Mouse (Mus musculus) kidney, postnatal 0 days (tissue): Measurements from ENCODE around the gene Atp2b1. TPM values are rescaled to one million over a fixed set of nuclear protein-coding genes. Genes with fewer than 3 reads are reported as not detected.

Experiments
- ATAC-seq: fragments of 200-750 bp; cut with Nextera tagmentation; replicated peaks from 2 replicates; pipeline ENCODE4 v1.8.0; 2017; ENCODE audit warnings: low read depth, moderate number of reproducible peaks, moderate TSS enrichment, moderate library complexity; ENCODE audit not compliant: low FRiP score
- DNase-seq: peaks from one replicate; pipeline ENCODE4 v3.0.0-alpha.2; 2016; ENCODE audit warnings: low spot score
- H3K27ac ChIP-seq: fragments of 300-500 bp; sonication (generic); 2 replicates; pipeline ENCODE4 v1.5.1; 2014; ENCODE audit warnings: mild to moderate bottlenecking
- H3K27me3 ChIP-seq: fragments of 300-500 bp; sonication (generic); 2 replicates; pipeline ENCODE4 v1.6.1; 2014; ENCODE audit warnings: low read length, mixed read lengths; ENCODE audit not compliant: insufficient read depth
- H3K36me3 ChIP-seq: fragments of 300-500 bp; sonication (generic); 2 replicates; pipeline ENCODE4 v1.6.1; 2014; ENCODE audit warnings: low read length, mixed read lengths; ENCODE audit not compliant: insufficient read depth
- H3K4me1 ChIP-seq: fragments of 300-500 bp; sonication (generic); replicated peaks from 2 replicates; pipeline ENCODE4 v1.6.1; 2014; ENCODE audit warnings: antibody characterized with exemption, low read length, mixed read lengths; ENCODE audit not compliant: insufficient read depth
- H3K4me2 ChIP-seq: fragments of 300-500 bp; sonication (generic); 2 replicates; pipeline ENCODE4 v1.6.1; 2014; ENCODE audit warnings: mild to moderate bottlenecking, low read length, moderate library complexity, mixed read lengths
- H3K4me3 ChIP-seq: fragments of 300-500 bp; sonication (generic); replicated peaks from 2 replicates; pipeline ENCODE4 v1.5.1; 2014; ENCODE audit warnings: low read depth, low read length
- H3K9ac ChIP-seq: fragments of 300-500 bp; sonication (generic); 2 replicates; pipeline ENCODE4 v1.6.1; 2014; ENCODE audit warnings: low read depth, low read length
- H3K9me3 ChIP-seq: fragments of 300-500 bp; sonication (generic); replicated peaks from 2 replicates; pipeline ENCODE4 v1.6.1; 2016; ENCODE audit warnings: low read length, inconsistent platforms, mixed read lengths
- CTCF ChIP-seq: IDR thresholded peaks from 2 replicates; pipeline ENCODE4 v1.5.1; 2016; ENCODE audit warnings: antibody characterized with exemption, low read depth, mild to moderate bottlenecking, moderate library complexity
- WGBS: fragments of 180-500 bp; shearing (Covaris S2); extraction: QIAGEN DNeasy Blood & Tissue Kit; methylation state at CpG from one replicate; pipeline ENCODE4 v1.1.7; 2014; 5-methylcytosine and 5-hydroxymethylcytosine counted together
- polyA plus RNA-seq: library from polyadenylated mRNA; unstranded; fragments of >200 nt; fragmentation: Nextera tagmentation; extraction: Ambion mirVana; gene quantifications from 2 replicates; pipeline ENCODE4 v1.2.1, GENCODE M21; 2015

Gene Atp2b1
- polyA plus RNA-seq, 1 experiment from 2014 or later, result 167 TPM

DNA sequence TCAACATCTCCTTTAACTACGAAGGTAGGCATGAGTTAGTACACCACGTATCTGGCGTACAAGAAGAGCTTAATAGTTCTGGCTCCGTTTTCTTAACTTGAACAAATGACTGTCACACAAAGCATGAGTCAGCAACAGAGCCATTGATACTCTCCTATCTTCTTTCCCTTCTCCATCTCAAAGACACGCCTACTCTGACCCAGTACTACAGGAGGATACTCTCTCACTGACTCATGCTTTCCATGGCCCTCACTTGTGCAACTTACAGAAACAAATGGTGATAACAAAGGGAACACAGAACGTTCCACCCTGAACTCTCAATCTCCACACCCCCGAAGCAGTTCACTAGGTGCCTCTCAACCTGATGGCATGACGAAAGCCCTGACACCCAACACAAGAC lies 34.1 kb upstream of the Atp2b1 start:
- Histone ChIP-seq H3K27ac (no peak overlapping the region), H3K27me3 (no peaks in the 10 kb centered on the region), H3K36me3 (no peaks in the 10 kb centered on the region), H3K9ac (no peak overlapping the region), H3K4me2 (no peak overlapping the region), H3K4me3 (no peak overlapping the region), H3K9me3 (no peaks in the 10 kb centered on the region), H3K4me1 (no peaks in the 10 kb centered on the region)
- ATAC-seq (no peak), DNase-seq (no peak)
- 85% methylated on average over 8 of the region's 8 CpGs for WGBS
- no peak for TF ChIP-seq CTCF

DNA sequence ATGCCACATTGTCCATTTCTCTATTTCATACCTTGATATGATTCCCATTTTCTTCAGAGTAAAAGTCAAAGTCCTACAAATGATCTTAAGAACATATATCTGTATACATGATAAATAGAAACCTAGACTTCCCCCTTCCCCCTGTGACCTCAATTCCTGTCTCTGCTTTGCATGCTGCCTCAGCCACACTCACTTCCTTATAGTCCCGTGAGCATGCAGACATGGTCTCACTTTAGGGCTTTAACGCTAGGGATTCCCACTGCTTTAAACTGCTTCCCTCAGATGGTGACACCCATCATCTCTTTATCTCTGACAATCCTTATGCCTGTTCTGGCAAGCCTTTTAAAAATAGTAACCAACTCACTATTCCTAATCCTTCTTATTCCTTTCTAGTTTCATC lies 33.5 kb upstream of the Atp2b1 start:
- Histone ChIP-seq H3K9me3 (no peaks in the 10 kb centered on the region), H3K27ac (no peak overlapping the region), H3K9ac (no peak overlapping the region), H3K36me3 (no peaks in the 10 kb centered on the region), H3K4me1 (no peaks in the 10 kb centered on the region), H3K4me3 (no peak overlapping the region), H3K4me2 (no peak overlapping the region), H3K27me3 (no peaks in the 10 kb centered on the region)
- DNase-seq (no peak), ATAC-seq (no peak)
- WGBS, result 73% methylated on average over 2 of the region's 2 CpGs
- no peak for TF ChIP-seq CTCF

DNA sequence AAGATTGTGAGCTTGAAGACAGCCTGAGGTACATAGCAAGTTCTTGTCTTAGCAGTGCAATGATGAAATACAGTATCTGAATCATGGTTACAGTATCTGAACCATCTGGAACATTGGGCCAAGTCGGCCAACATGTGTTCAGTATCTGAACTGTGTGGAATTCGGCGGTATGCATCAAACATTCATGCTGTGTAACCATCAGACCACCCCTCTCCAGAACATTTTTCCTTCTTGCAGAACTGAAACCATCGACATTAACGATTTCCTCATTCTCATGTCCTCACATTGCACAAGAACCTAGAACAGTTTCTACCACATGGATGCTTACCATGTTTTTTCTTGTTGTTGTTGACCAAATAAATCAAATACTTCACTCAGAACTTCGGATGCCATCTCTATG lies 32.7 kb upstream of the Atp2b1 start:
- Histone ChIP-seq H3K4me2 (no peak overlapping the region), H3K9ac (no peak overlapping the region), H3K4me3 (no peak overlapping the region), H3K36me3 (no peaks in the 10 kb centered on the region), H3K9me3 (no peaks in the 10 kb centered on the region), H3K27ac (no peak overlapping the region), H3K4me1 (no peaks in the 10 kb centered on the region), H3K27me3 (no peaks in the 10 kb centered on the region)
- ATAC-seq, result no peak
- TF ChIP-seq CTCF, result no peak
- 84% methylated on average over 6 of the region's 6 CpGs for WGBS
- no peak for DNase-seq

DNA sequence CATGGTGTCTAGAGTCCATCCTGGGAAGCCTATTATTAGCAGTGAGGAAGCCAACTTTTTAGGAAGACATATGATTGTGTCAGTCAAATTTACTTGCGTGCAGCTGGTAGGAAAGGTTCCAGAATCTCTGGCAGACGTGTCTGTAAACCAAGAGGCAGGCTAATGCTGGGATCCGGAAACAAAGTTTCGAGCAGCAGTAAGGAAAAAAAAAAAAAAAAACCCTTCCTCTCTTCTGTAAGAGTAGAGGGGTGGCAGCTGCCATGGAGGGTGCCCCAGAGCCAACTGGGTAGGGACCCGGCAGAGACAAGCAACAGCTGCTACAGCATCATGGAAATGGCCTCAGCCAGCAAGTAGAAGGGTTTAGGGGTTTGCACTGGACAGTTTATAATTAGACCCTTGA lies 31.6 kb upstream of the Atp2b1 start:
- H3K4me2 ChIP-seq, result no peak overlapping the region
- ATAC-seq (no peak), DNase-seq (no peak)
- H3K4me1 ChIP-seq, result no peaks in the 10 kb centered on the region
- H3K9me3 ChIP-seq, result no peaks in the 10 kb centered on the region
- H3K27me3 ChIP-seq, result no peaks in the 10 kb centered on the region
- TF ChIP-seq CTCF, result no peak
- no peak overlapping the region for H3K4me3 ChIP-seq
- H3K36me3 ChIP-seq, result no peaks in the 10 kb centered on the region
- H3K27ac ChIP-seq, result no peak overlapping the region
- WGBS, result 79% methylated on average over 5 of the region's 5 CpGs
- H3K9ac ChIP-seq, result no peak overlapping the region

DNA sequence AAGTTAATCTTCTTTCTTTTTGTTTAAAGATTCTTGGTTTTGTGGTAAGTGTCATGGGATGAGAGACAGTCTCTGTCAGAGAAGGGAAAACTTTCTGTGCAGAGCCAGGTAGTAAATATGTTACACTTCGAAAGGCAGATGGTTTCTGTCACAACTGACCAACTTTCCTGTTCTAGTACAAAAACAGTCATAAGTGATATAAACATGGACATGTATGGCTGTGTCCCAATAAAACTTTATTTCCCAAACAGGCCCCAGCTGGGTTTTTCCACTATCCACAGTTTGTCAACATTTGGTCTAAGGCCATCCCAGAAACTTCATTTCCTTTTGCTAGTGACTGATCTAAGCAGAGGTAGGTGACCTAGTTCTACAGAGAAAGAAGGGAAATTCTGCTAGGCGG lies 29.8 kb upstream of the Atp2b1 start:
- H3K4me2 ChIP-seq, result no peak overlapping the region
- DNase-seq (peak; percentile 18), ATAC-seq (no peak)
- H3K9ac ChIP-seq, result no peak overlapping the region
- WGBS, result 77% methylated on average over 2 of the region's 2 CpGs
- no peak overlapping the region for H3K27ac ChIP-seq
- H3K9me3 ChIP-seq, result no peaks in the 10 kb centered on the region
- no peaks in the 10 kb centered on the region for H3K4me1 ChIP-seq
- H3K36me3 ChIP-seq, result no peaks in the 10 kb centered on the region
- no peak overlapping the region for H3K4me3 ChIP-seq
- H3K27me3 ChIP-seq, result no peaks in the 10 kb centered on the region
- TF ChIP-seq CTCF, result no peak

DNA sequence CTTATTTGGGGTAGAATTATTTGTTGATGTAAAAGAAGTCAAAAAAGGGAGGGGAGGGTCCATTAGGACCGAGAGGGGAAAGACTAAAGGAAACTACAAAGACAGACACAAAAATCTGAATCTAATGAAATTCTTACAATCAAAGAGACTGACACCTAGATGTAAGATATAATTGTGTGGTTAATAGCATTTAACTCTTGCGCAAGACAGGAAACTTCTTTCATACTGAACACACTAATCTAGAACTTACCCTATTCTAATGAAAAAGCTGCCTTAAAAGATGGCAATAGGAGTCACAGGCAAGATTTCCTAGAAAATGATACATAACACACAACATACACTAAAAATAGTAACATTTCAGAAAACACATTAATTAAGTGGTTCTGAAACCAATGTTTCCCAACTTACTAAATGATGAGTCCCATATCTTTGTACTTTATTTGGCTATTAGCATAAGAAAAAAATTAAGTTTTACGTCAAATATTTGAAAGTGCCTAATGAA lies 27.4 kb upstream of the Atp2b1 start:
- no peak overlapping the region for H3K4me3 ChIP-seq
- DNase-seq (no peak), ATAC-seq (no peak)
- H3K27ac ChIP-seq, result no peak overlapping the region
- H3K9me3 ChIP-seq, result no peaks in the 10 kb centered on the region
- no peak for TF ChIP-seq CTCF
- 91% methylated on average over 3 of the region's 3 CpGs for WGBS
- no peak overlapping the region for H3K9ac ChIP-seq
- no peaks in the 10 kb centered on the region for H3K36me3 ChIP-seq
- H3K4me2 ChIP-seq, result no peak overlapping the region
- H3K4me1 ChIP-seq, result no peaks in the 10 kb centered on the region
- H3K27me3 ChIP-seq, result no peaks in the 10 kb centered on the region

DNA sequence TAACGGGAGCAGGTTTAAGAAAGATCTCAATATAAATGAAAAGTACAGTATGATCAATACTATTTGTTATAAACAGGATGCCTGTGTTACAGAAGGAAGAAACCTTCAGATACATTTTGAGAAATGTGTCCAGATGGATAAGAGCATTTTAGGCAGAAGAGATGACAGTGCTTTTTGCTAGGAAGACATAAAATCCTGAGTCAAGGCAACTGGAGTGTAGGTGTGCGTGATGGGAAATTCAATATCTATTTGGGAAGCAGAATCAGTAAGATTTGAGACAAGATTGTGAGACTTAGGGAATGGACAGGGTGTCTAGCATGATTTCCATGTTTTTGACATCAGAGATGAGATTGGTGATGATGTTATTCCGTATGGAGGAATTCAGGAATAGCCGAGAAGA lies 22.8 kb upstream of the Atp2b1 start:
- Histone ChIP-seq H3K36me3 (no peaks in the 10 kb centered on the region), H3K27ac (no peak overlapping the region), H3K4me2 (no peak overlapping the region)

More for the DNA sequence above, 22.8 kb upstream of the Atp2b1 start:
- Histone ChIP-seq H3K4me1 (no peaks in the 10 kb centered on the region), H3K27me3 (no peaks in the 10 kb centered on the region), H3K9ac (no peak overlapping the region), H3K9me3 (no peaks in the 10 kb centered on the region), H3K4me3 (no peak overlapping the region)
- no peak for TF ChIP-seq CTCF
- ATAC-seq (no peak), DNase-seq (no peak)
- WGBS, result 88% methylated on average over 4 of the region's 4 CpGs
